Mouse (Mus musculus) cerebellum, postnatal 36 days (tissue): ENCODE data around the gene Isy1.
"Not testable (repeated sequence)": the region's sequence is repeated elsewhere in the genome, so short reads cannot be mapped to it uniquely, and the experiment has no call there.

Experiments used
- DNase-seq, 2 experiments: peaks; one replicate each; pipeline ENCODE4 v3.0.0; 2021 to 2022; ENCODE audit warnings: mixed read lengths in 2 of 2

The Isy1 gene

GRCm38 (mm10) chr6:87776663-87777062 is 61.9 kb downstream of the Isy1 start:
- DNase-seq, result no peak

- no peak for DNase-seq
Observed at GRCm38 (mm10) chr6:87775588-87776245, 62.9 kb downstream of the Isy1 start.

- DNase-seq, result no peak
Observed at GRCm38 (mm10) chr6:87774909-87775308, 63.7 kb downstream of the Isy1 start.

- no peak for DNase-seq
Observed at GRCm38 (mm10) chr6:87774466-87774865, 64.1 kb downstream of the Isy1 start.

- DNase-seq, result no peak
Observed at GRCm38 (mm10) chr6:87770626-87771025, 68.0 kb downstream of the Isy1 start.

GRCm38 (mm10) chr6:87764296-87764695 is 74.3 kb downstream of the Isy1 start:
- not testable (repeated sequence) for DNase-seq
